Mouse (Mus musculus) intestine, embryonic 15.5 days (tissue): ENCODE measurements around the gene Psmb9. TPM values are rescaled to one million over a fixed set of nuclear protein-coding genes. Genes with fewer than 3 reads are reported as not detected.
A peak's percentile ranks its signal among the peaks of the same experiment; 100 is the strongest.

Source experiments
- ATAC-seq: fragments of 200-750 bp; cut with Nextera tagmentation; 2 replicates; pipeline ENCODE4 v1.8.0; 2017; ENCODE audit warnings: moderate TSS enrichment, moderate library complexity
- H3K27ac ChIP-seq: fragments of 300-500 bp; sonication (generic); 2 replicates; pipeline ENCODE4 v1.5.1; 2015; ENCODE audit warnings: mild to moderate bottlenecking, inconsistent platforms
- H3K27me3 ChIP-seq: fragments of 300-500 bp; sonication (generic); replicated peaks from 2 replicates; pipeline ENCODE4 v1.6.1; 2015; ENCODE audit warnings: inconsistent platforms
- H3K36me3 ChIP-seq: fragments of 300-500 bp; sonication (generic); 2 replicates; pipeline ENCODE4 v1.6.1; 2015; ENCODE audit warnings: inconsistent platforms
- H3K4me1 ChIP-seq: fragments of 300-500 bp; sonication (generic); replicated peaks from 2 replicates; pipeline ENCODE4 v1.6.1; 2015; ENCODE audit warnings: inconsistent platforms
- H3K4me2 ChIP-seq: fragments of 300-500 bp; sonication (generic); replicated peaks from 2 replicates; pipeline ENCODE4 v1.6.1; 2015; ENCODE audit warnings: mild to moderate bottlenecking, inconsistent platforms
- H3K4me3 ChIP-seq: fragments of 300-500 bp; sonication (generic); replicated peaks from 2 replicates; pipeline ENCODE4 v1.5.1; 2015; ENCODE audit warnings: inconsistent platforms
- H3K9ac ChIP-seq: fragments of 300-500 bp; sonication (generic); 2 replicates; pipeline ENCODE4 v1.6.1; 2015; ENCODE audit warnings: inconsistent platforms
- H3K9me3 ChIP-seq: fragments of 300-500 bp; sonication (generic); 2 replicates; pipeline ENCODE4 v1.6.1; 2016; ENCODE audit warnings: inconsistent platforms
- WGBS: fragments of 180-500 bp; shearing (Covaris S2); methylation state at CpG from one replicate; pipeline ENCODE4 v1.1.7; 2015; 5-methylcytosine and 5-hydroxymethylcytosine counted together
- polyA plus RNA-seq: library from polyadenylated mRNA; unstranded; fragments of >200 nt; fragmentation: Nextera tagmentation; extraction: Ambion mirVana; gene quantifications from 2 replicates; pipeline ENCODE4 v1.2.1, GENCODE M21; 2015

The Psmb9 gene
- polyA plus RNA-seq, 1 experiment from 2014 or later, result 9.4 TPM

- no peak overlapping the region for H3K4me2 ChIP-seq
- WGBS, result 36% methylated on average over 12 of the region's 12 CpGs
- no peak overlapping the region for H3K9ac ChIP-seq
- H3K9me3 ChIP-seq, result no peaks in the 10 kb centered on the region
- no peak overlapping the region for H3K4me3 ChIP-seq
- H3K4me1 ChIP-seq, result peaks cover 11% of the 10 kb centered on the region
- no peaks in the 10 kb centered on the region for H3K36me3 ChIP-seq
- ATAC-seq, result no peak
- peaks cover 55% of the 10 kb centered on the region for H3K27me3 ChIP-seq
- H3K27ac ChIP-seq, result no peak overlapping the region
Measured at GRCm38 (mm10) chr17:34196491-34196890, 8.9 kb upstream of the Psmb9 start.

- Histone ChIP-seq H3K4me3 (no peak overlapping the region), H3K27me3 (peaks cover 55% of the 10 kb centered on the region), H3K4me2 (no peak overlapping the region), H3K9me3 (no peaks in the 10 kb centered on the region), H3K9ac (no peak overlapping the region), H3K4me1 (peaks cover 11% of the 10 kb centered on the region), H3K36me3 (no peaks in the 10 kb centered on the region), H3K27ac (no peak overlapping the region)
- no peak for ATAC-seq
- WGBS, result 81% methylated on average over 4 of the region's 4 CpGs
Measured at GRCm38 (mm10) chr17:34194723-34195122, 7.2 kb upstream of the Psmb9 start.

- no peak overlapping the region for H3K4me3 ChIP-seq
- 50% methylated on average over 8 of the region's 8 CpGs for WGBS
- peaks cover 11% of the 10 kb centered on the region for H3K4me1 ChIP-seq
- peaks cover 48% of the 10 kb centered on the region for H3K27me3 ChIP-seq
- no peaks in the 10 kb centered on the region for H3K9me3 ChIP-seq
- ATAC-seq, result no peak
- no peak overlapping the region for H3K4me2 ChIP-seq
- no peak overlapping the region for H3K27ac ChIP-seq
- no peak overlapping the region for H3K9ac ChIP-seq
- no peaks in the 10 kb centered on the region for H3K36me3 ChIP-seq
Measured at GRCm38 (mm10) chr17:34193468-34193867, 5.9 kb upstream of the Psmb9 start.

GRCm38 (mm10) chr17:34192852-34193251 is 5.3 kb upstream of the Psmb9 start:
- Histone ChIP-seq H3K36me3 (no peaks in the 10 kb centered on the region), H3K4me2 (no peak overlapping the region), H3K4me3 (no peak overlapping the region), H3K27ac (no peak overlapping the region), H3K4me1 (peaks cover 9% of the 10 kb centered on the region), H3K9me3 (no peaks in the 10 kb centered on the region), H3K9ac (no peak overlapping the region), H3K27me3 (peaks cover 47% of the 10 kb centered on the region)
- no peak for ATAC-seq
- 23% methylated on average over 16 of the region's 16 CpGs for WGBS

GRCm38 (mm10) chr17:34188986-34189385 is 1.4 kb upstream of the Psmb9 start:
- no peaks in the 10 kb centered on the region for H3K9me3 ChIP-seq
- H3K36me3 ChIP-seq, result no peaks in the 10 kb centered on the region
- H3K27ac ChIP-seq, result no peak overlapping the region
- 74% methylated on average over 6 of the region's 6 CpGs for WGBS
- H3K27me3 ChIP-seq, result peaks cover 33% of the 10 kb centered on the region
- peaks cover 11% of the 10 kb centered on the region for H3K4me1 ChIP-seq
- H3K4me2 ChIP-seq, result no peak overlapping the region
- no peak for ATAC-seq
- no peak overlapping the region for H3K9ac ChIP-seq
- H3K4me3 ChIP-seq, result no peak overlapping the region

GRCm38 (mm10) chr17:34188010-34188409 is 446 bp upstream of the Psmb9 start:
- Histone ChIP-seq H3K27ac (peak overlapping the region; percentile 75), H3K36me3 (no peaks in the 10 kb centered on the region), H3K9ac (peak overlapping the region; percentile 66), H3K9me3 (no peaks in the 10 kb centered on the region), H3K4me2 (peak overlapping the region; percentile 99), H3K27me3 (peaks cover 28% of the 10 kb centered on the region), H3K4me1 (peaks cover 11% of the 10 kb centered on the region), H3K4me3 (peak overlapping the region; percentile 63)
- WGBS, result 4% methylated on average over 20 of the region's 20 CpGs
- no peak for ATAC-seq

GRCm38 (mm10) chr17:34186885-34187260 is 691 bp downstream of the Psmb9 start:
- ATAC-seq, result peak; percentile 64
- H3K27ac ChIP-seq, result peak overlapping the region; percentile 75; the same call in 1 of the 2 replicates
- WGBS, result 3% methylated on average over 14 of the region's 14 CpGs

GRCm38 (mm10) chr17:34185526-34185925 is 2.0 kb downstream of the Psmb9 start:
- ATAC-seq, result no peak
- Histone ChIP-seq H3K27ac (no peak overlapping the region), H3K9me3 (no peaks in the 10 kb centered on the region), H3K27me3 (peaks cover 15% of the 10 kb centered on the region), H3K4me1 (peaks cover 9% of the 10 kb centered on the region), H3K36me3 (no peaks in the 10 kb centered on the region), H3K4me2 (no peak overlapping the region), H3K9ac (no peak overlapping the region), H3K4me3 (no peak overlapping the region)
- WGBS, result 89% methylated on average over 9 of the region's 9 CpGs

More at GRCm38 (mm10) chr17:34186885-34187260, 691 bp downstream of the Psmb9 start:
- H3K36me3 ChIP-seq, result no peaks in the 10 kb centered on the region
- peak overlapping the region; percentile 99 for H3K4me2 ChIP-seq
- peaks cover 9% of the 10 kb centered on the region for H3K4me1 ChIP-seq
- H3K4me3 ChIP-seq, result peak overlapping the region; percentile 63
- H3K9me3 ChIP-seq, result no peaks in the 10 kb centered on the region
- peak overlapping the region; percentile 45 for H3K9ac ChIP-seq
- H3K27me3 ChIP-seq, result peaks cover 17% of the 10 kb centered on the region

- 68% methylated on average over 15 of the region's 15 CpGs for WGBS
- H3K9me3 ChIP-seq, result no peaks in the 10 kb centered on the region
- no peak overlapping the region for H3K9ac ChIP-seq
- H3K27me3 ChIP-seq, result peaks cover 15% of the 10 kb centered on the region
- no peak overlapping the region for H3K27ac ChIP-seq
- peaks cover 9% of the 10 kb centered on the region for H3K4me1 ChIP-seq
- ATAC-seq, result no peak
- no peak overlapping the region for H3K4me3 ChIP-seq
- no peaks in the 10 kb centered on the region for H3K36me3 ChIP-seq
- no peak overlapping the region for H3K4me2 ChIP-seq
Measured at GRCm38 (mm10) chr17:34183564-34184219, 3.9 kb downstream of the Psmb9 start.

GRCm38 (mm10) chr17:34179913-34180859 is 7.4 kb downstream of the Psmb9 start:
- no peaks in the 10 kb centered on the region for H3K4me1 ChIP-seq
- H3K4me2 ChIP-seq, result no peak overlapping the region
- 69% methylated on average over 13 of the region's 13 CpGs for WGBS
- no peak for ATAC-seq
- no peaks in the 10 kb centered on the region for H3K36me3 ChIP-seq
- no peaks in the 10 kb centered on the region for H3K9me3 ChIP-seq
- no peak overlapping the region for H3K4me3 ChIP-seq
- no peak overlapping the region for H3K9ac ChIP-seq
- H3K27ac ChIP-seq, result no peak overlapping the region
- peaks cover under 1% of the 10 kb centered on the region for H3K27me3 ChIP-seq

GRCm38 (mm10) chr17:34179019-34179418 is 8.5 kb downstream of the Psmb9 start:
- Histone ChIP-seq H3K27me3 (no peaks in the 10 kb centered on the region; the same call in 1 of the 2 replicates), H3K9me3 (no peaks in the 10 kb centered on the region), H3K4me2 (no peak overlapping the region), H3K4me1 (no peaks in the 10 kb centered on the region), H3K9ac (no peak overlapping the region), H3K36me3 (no peaks in the 10 kb centered on the region), H3K27ac (no peak overlapping the region), H3K4me3 (no peak overlapping the region)
- no peak for ATAC-seq
- WGBS, result 52% methylated on average over 6 of the region's 6 CpGs

- no peak for ATAC-seq
Measured at GRCm38 (mm10) chr17:34177179-34177578, 10.4 kb downstream of the Psmb9 start.

More at GRCm38 (mm10) chr17:34177179-34177578, 10.4 kb downstream of the Psmb9 start:
- no peaks in the 10 kb centered on the region for H3K4me1 ChIP-seq
- H3K9me3 ChIP-seq, result no peaks in the 10 kb centered on the region
- H3K36me3 ChIP-seq, result no peaks in the 10 kb centered on the region
- H3K4me2 ChIP-seq, result no peak overlapping the region
- H3K27me3 ChIP-seq, result no peaks in the 10 kb centered on the region
- H3K9ac ChIP-seq, result no peak overlapping the region
- H3K27ac ChIP-seq, result no peak overlapping the region
- H3K4me3 ChIP-seq, result no peak overlapping the region
- 71% methylated on average over 4 of the region's 4 CpGs for WGBS
